Mouse (Mus musculus): Measurements from ENCODE around the gene Ier3. TPM values are rescaled to one million over a fixed set of nuclear protein-coding genes. Genes with fewer than 3 reads are reported as not detected.

The Ier3 gene
- total RNA-seq, 2 experiments from 2014 or later = 4.6 to 5.4 TPM

DNA sequence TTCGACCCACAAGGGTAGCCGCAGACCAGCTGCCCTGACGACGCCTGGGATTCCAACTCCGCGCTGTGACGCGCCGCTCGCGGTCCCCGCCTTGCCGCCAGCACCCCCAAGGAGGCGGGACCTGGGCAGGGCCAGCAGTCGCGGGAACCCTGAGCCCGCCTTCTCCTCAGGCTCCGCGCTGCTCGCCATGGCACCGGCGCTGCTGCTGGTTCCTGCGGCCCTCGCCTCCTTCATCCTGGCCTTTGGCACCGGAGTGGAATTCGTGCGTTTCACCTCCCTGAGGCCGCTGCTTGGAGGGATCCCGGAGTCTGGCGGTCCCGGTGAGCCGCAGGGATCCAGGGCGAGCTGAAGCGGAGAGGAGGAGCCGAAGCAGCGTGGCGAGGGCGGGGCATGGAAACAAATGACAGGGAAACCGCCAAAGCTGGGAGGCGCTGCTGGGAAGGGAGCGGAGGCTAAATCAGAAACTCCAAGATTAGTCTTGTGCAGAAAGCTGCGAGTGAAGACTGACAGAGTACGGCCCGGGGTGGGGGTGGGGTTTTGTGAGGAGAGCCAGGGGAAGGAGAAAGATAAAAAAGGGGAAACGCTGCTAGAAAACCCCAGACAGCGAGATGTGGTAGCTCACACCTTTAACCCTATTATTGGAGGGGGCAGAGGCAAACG lies 39.8 kb downstream of the Ier3 start, which contains the start of gene Nrm:
Gene Nrm (plus strand): TSS at position 121 of the 660 bp plus-strand sequence.
- intact Hi-C loops (cut with DNase I; ENCODE audit: low total_unique reads) = no loop called here
- DNase-seq = peak; percentile 91

DNA sequence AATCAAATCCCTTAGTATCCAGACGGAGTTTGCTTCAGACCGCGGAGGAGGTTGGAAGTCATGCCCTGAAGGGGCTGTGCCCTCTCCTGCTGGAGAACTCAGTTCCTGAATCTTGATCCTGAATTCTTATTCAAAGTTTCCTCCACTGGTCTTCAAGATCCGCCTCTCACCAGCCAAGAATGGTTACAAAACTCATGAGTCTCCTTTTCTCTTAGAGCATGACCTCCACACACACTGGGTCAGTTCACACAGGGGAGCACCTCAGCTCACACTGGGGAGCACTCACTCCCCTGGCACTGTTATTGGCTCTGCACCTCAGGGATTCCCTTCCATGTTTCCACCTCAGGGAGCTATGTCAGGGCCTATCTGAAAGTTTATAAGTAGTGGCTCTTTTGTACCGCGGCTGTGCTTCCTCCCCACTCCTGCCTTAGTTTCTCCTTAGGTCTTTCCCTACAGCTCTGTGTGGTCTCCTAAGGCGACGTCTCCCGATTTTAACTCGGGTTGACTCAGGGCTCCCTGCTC lies 43.4 kb downstream of the Ier3 start:
- no peak for DNase-seq

DNA sequence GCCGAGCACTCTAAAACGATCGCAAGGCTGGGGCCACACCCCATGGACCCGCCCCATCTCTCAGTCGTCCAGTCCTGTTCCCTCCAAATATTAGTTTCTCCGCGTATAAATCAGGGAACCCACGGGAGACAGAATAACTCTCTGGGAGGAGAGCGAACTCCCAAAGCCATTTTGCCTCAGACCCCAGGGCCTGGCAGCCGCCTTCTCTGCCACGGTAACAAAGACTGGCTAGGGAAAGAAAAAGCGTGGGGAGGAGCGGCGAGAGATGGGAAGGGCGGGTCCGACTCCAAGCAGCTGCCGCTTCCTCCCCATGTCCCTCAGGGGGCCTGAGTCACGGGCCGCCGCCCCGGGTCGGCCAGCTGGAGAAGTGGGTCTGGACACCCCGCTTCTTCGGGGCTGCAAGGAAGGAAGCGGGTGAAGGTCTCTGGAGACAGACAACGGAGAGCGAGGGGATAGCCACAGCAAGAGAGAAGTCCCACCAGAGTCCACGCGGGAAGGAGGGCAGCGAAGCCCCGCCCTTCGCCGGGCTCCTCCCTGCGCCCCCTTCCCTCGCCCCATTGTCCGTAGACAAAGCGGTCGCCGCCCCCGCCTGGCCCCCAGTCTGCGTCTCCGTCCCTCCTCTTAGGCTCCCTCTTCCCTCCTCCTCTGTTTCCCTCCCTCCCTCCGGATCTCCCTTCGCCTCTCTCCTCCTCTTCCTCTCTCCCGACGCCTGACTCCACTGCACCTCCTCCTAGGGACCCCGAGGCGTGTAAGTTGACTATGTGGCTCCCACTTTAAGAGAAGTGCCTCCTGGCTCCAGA lies 44.2 kb downstream of the Ier3 start, which contains the start of gene Ppp1r18:
Gene Ppp1r18 (plus strand): TSS at position 113 of the 800 bp plus-strand sequence.
- DNase-seq = peak; percentile 89
- intact Hi-C loops (cut with DNase I; ENCODE audit: low total_unique reads) = no loop called here

More for the DNA sequence above, 43.4 kb downstream of the Ier3 start:
- intact Hi-C loops (cut with DNase I; ENCODE audit: low total_unique reads) = no loop called here

DNA sequence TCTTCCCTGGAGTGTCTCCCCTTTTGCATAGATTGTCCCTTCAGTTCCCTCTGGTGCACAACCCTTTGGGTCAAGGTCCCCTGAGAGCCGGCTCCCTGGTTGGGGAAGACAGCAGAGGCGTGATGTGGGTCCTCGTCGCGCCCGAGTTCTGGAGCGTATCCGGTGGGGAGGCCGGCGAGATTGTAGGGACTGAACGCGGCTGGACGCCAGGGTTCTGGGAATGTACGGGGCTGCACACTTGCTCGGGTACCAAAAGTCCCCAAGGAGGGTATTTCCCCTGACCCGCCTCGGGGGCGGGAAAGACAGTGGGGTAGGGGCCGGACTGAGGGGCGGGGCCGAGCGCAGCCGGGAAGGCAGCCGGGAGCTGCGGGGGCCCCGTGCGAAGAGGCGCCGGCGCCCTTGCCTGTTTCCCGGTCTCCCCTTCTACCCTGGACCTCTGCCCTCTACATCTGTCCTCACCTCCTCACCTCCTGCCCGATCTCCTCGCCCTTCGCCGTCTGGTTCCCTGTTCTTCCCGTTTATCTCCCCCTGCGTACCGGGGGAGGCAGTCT lies 44.9 kb downstream of the Ier3 start:
- DNase-seq = peak; percentile 79
- intact Hi-C loops (cut with DNase I; ENCODE audit: low total_unique reads) = no loop called here

DNA sequence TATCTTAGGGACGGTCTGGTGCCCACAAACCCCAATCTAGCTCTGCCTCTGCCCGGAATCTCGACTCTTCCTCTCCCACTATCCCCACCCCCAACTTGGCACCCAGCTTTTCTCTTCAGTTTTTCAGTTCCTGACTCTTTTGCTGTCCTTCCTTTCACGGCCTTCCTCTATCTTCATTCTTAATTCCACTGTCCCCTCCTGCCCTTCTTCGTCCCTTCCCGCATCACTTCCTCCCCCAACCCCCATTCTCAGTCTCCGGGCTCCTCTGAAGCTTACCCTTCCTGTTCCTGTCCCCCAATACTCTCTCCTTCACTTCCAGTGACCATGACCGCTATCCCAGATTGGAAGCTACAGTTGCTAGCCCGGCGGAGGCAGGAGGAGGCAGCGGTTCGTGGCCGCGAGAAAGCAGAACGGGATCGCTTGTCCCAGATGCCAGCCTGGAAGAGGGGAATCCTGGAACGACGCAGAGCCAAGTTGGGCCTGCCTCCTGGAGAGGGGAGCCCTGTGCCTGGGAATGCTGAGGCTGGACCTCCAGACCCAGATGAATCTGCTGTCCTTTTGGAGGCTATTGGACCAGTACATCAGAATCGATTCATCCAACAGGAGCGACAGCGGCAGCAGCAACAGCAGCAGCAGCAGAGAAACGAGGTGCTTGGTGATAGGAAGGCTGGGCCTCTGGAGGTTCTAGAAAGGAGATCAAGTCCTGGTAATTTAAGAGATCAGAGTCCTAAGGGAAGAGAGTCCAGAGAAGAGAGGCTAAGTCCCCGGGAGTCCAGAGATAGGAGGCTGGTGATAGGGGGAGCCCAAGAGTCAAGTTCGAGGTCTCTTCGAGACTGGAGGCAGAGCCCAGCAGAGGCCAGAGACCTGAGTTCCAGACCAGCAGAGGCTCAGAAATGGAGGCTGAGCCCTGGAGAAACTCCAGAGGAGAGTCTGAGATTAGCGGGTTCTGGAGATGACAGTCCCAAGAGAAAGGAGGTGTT lies 45.7 kb downstream of the Ier3 start:
- intact Hi-C loops (cut with DNase I; ENCODE audit: low total_unique reads) = no loop called here

DNA sequence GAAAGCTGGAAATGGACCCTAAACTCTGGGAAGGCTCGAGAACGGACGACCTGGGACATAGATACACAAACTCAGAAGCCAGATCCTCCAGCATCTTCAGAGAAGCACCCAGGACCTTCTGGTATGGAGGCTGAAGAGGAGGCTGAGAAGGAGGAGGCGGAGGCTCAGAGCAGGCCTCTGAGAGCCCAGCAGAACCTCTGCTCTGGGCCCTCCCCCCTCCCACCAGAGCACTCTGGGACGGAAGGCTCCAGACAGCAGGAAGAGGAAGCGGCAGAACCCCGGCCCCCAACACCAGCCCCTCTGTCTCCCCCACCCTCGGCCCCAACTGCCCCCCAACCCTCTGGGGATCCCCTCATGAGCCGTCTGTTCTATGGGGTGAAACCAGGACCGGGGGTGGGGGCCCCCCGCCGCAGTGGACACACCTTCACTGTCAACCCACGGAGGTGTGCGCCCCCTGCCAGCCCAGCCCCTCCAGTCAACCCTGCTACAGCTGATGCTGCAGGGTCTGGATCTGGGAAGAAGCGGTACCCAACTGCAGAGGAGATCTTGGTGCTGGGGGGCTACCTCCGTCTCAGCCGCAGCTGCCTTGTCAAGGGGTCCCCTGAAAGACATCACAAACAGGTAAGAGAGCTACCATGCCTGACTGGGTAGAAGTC lies 46.8 kb downstream of the Ier3 start:
- DNase-seq = peak; percentile 44
- intact Hi-C loops (cut with DNase I; ENCODE audit: low total_unique reads) = no loop called here

More for the DNA sequence above, 45.7 kb downstream of the Ier3 start:
- no peak for DNase-seq

DNA sequence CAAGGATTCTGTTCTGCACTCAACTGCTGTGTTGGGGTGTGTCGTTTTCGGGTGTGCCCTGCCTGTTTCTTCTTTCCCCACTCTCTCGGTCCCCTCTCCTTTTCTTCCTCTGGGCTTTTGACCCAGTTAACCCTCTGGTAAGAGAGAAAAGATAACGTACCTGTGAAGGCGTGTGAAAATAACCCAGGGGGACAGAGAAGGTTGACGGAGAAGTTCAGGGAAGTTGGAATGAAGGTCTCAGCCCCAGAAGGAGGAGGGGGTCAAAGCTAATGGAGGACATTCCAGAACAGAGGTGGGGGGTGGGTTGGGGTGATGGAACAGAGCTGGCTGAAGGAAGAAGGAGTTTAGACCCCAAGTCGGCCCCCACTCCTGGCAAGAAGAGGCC lies 47.5 kb downstream of the Ier3 start:
- intact Hi-C loops (cut with DNase I; ENCODE audit: low total_unique reads) = no loop called here
- DNase-seq = no peak

DNA sequence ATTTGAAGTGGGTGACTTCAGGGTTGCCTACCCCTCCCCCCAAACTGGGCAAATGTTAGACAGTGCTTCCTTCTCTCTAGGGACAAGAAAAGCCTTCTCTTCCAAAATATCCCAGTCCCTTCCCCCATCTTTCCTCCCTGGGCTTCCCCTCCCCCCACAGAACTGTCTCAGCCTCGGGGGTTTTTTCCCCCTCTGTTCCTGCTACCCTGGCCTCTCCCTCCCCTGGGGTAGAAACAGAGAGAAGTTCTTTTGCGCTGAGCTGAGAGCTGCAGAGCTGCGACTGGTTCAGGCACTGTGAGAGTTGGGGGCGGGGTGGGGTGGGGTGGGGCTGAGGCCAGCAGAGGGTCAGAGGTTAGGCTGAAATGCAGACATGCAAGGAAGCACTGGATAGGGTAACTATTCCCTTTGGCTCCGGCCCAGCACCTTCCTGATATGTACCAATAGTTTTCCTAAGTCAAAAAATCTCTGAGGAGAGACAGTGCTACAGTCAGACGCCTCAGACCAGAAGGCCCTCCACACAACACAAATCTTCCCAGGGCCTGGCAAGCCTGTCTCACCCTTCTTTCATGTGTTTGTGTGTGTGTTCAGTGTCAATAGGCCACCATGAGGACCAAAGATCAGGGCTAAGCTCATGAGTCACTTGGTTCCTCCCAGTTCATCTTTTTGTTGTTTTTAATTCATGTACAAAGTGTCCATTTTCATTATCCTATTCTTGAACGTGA lies 48.0 kb downstream of the Ier3 start:
- intact Hi-C loops (cut with DNase I; ENCODE audit: low total_unique reads) = no loop called here
- peak; percentile 54 for DNase-seq

DNA sequence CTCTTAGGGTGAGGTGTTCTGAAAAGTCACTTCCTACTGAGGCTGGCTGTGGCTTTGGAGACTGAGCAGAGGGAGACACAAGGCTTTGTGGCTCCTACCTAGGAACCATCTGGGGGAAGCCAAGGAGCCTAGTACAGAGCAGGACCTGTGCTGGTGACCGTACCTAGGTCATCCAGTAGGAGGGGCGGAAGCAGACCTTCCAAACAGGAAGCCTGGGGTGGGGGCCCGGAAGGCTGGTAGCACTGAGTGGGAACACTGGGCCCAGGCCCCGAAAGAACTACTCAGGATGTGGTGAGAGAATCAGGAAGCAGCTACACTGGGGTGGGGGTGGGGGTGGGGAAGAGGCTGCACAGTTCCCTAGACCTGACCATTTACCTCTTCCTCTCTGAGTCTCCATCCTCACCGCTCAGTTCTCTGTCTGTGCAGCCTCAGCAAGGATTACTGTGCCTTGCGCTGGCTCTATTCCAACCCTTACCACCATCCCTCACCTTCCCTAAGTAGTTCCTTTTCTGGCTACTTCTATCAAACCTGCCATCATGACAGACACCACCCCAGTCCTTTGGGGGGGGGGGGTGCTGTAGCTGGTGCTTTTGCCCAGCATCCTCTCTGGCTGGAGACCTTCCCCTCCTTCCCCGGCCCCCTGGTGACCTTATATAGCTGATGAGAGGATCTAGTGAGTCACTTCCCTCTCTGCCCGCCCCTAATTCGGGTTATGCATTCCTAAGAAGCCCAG lies 48.8 kb downstream of the Ier3 start:
- DNase-seq = peak; percentile 60
- intact Hi-C loops (cut with DNase I; ENCODE audit: low total_unique reads) = no loop called here

DNA sequence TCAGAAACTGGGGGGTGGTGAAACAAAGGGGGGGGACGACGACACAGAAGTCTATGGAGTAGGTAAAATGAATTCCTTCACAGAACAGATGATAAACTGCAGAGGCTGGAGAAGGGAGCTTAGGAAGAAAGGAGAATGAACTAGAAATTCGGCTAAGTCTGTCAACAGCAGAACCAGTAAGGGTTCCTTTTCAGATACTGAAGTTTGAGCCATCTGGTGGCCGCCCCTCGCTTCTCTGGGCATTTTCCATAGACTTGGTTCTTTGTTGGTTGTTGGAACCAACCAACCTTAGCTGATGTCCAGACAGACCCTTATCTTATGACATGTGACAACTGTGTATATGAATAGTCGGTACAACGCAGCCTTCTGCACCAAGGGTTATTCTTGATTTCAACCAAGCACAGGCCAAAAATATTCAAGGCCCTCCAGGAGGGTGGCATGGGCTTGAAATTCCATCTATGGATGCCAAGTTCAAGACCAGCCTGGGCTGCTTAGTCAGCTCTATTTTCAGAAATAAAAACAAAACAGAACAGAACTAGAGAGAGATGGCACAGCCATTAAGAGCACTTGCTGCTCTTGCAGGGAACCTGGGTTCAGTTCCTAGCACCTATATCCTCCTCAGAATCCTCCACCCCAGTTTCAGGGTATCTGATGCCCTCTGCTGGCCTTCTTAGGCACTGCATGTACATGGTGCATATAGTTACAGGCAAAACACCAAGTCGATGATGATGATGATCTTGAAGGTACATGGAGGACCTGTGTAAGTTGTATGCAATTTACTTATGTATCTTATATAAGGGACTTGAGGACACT lies 49.6 kb downstream of the Ier3 start:
- intact Hi-C loops (cut with DNase I; ENCODE audit: low total_unique reads) = no loop called here
- DNase-seq = no peak

Small RNA genes lying within 50 kb of the gene (microRNA-seq; reads per million reads assigned to microRNA genes)
- 0.64 to 1.0 reads per million in 2 experiments for gene Gm28033

Other genes with a start within 250 kb of the Ier3 start
- not detected for gene Sfta2, start 220.1 kb upstream of the Ier3 start, total RNA-seq (2021)
- gene Gm9573, start 195.0 kb upstream of the Ier3 start, total RNA-seq (2021) = not detected
- gene Mucl3, start 178.0 kb upstream of the Ier3 start, total RNA-seq (2021) = not detected
- 10 to 100 TPM; 15.7 to 16.6 TPM for gene Vars2, start 154.1 kb upstream of the Ier3 start, total RNA-seq (2021)
- gene Gtf2h4, start 147.9 kb upstream of the Ier3 start, total RNA-seq (2021) = 10 to 100 TPM; 16.1 to 19.4 TPM
- 10 to 100 TPM; 20.3 to 23.4 TPM for gene Ddr1, start 117.1 kb upstream of the Ier3 start, total RNA-seq (2021)
- gene Flot1, start 1.5 kb downstream of the Ier3 start, total RNA-seq (2021) = 10 to 100 TPM; 39.2 to 40.3 TPM
- 100 to 1,000 TPM in 1 of 2 experiments, 10 to 100 TPM in 1; 95.6 to 123 TPM for gene Tubb5, start 16.6 kb downstream of the Ier3 start, total RNA-seq (2021)
- gene Mdc1, start 19.8 kb downstream of the Ier3 start, total RNA-seq (2021) = 1 to 10 TPM; 5.4 to 6.9 TPM
- gene Nrm, start 39.6 kb downstream of the Ier3 start, total RNA-seq (2021) = 1 to 10 TPM; 4.8 TPM
- 10 to 100 TPM; 13.4 to 13.7 TPM for gene Ppp1r18, start 43.9 kb downstream of the Ier3 start, total RNA-seq (2021)
- gene Dhx16, start 58.1 kb downstream of the Ier3 start, total RNA-seq (2021) = 10 to 100 TPM; 10.5 to 11.9 TPM
- 10 to 100 TPM; 55.3 to 65.1 TPM for gene 2310061I04Rik, start 75.7 kb downstream of the Ier3 start, total RNA-seq (2021)
- 1 to 10 TPM; 3.5 to 4.3 TPM for gene Atat1, start 88.4 kb downstream of the Ier3 start, total RNA-seq (2021)
- 10 to 100 TPM; 51.6 to 51.9 TPM for gene Mrps18b, start 94.7 kb downstream of the Ier3 start, total RNA-seq (2021)
- 10 to 100 TPM; 26.0 to 28.3 TPM for gene Ppp1r10, start 94.8 kb downstream of the Ier3 start, total RNA-seq (2021)
- gene Abcf1, start 148.1 kb downstream of the Ier3 start, total RNA-seq (2021) = 10 to 100 TPM; 64.1 to 66.7 TPM
- gene Gnl1, start 158.2 kb downstream of the Ier3 start, total RNA-seq (2021) = 10 to 100 TPM; 16.3 to 19.0 TPM
- gene Prr3, start 158.6 kb downstream of the Ier3 start, total RNA-seq (2021) = 1 to 10 TPM; 4.2 to 5.0 TPM
- under 1 TPM; 0.62 to 0.93 TPM for gene H2-T24, start 198.9 kb downstream of the Ier3 start, total RNA-seq (2021)
- 1 to 10 TPM; 6.4 to 7.7 TPM for gene H2-T23, start 211.2 kb downstream of the Ier3 start, total RNA-seq (2021)
- gene H2-T22, start 221.1 kb downstream of the Ier3 start, total RNA-seq (2021) = 1 to 10 TPM; 5.7 to 6.3 TPM
- not detected for gene Gm6034, start 221.3 kb downstream of the Ier3 start, total RNA-seq (2021)
- 1 to 10 TPM in 1 of 2 experiments, under 1 TPM in 1; 0.92 to 1.0 TPM for gene Gm11127, start 236.7 kb downstream of the Ier3 start, total RNA-seq (2021)

Measured in gastrocnemius, postnatal 14 days (tissue).